Mouse (Mus musculus) gastrocnemius, postnatal 14 days (tissue): ENCODE data around the gene Gp1ba. TPM values are rescaled to one million over a fixed set of nuclear protein-coding genes. Genes with fewer than 3 reads are reported as not detected.

Experiments
- DNase-seq: peaks from one replicate; pipeline ENCODE4 v3.0.0; 2021; ENCODE audit warnings: mixed read lengths
- intact Hi-C: fragments of 180-260 bp; cut with DNase I; formaldehyde crosslinking; loops from one replicate; pipeline ENCODE4 v1.15.1; 2025; ENCODE audit warnings: low total_unique reads
- total RNA-seq, 2 experiments: library from RNA; stranded (reverse); gene quantifications; 2 replicates each; pipeline ENCODE4 v1.2.3; 2021

The Gp1ba gene
- total RNA-seq, 2 experiments from 2014 or later = 0.08 TPM; not detected in 1

DNA sequence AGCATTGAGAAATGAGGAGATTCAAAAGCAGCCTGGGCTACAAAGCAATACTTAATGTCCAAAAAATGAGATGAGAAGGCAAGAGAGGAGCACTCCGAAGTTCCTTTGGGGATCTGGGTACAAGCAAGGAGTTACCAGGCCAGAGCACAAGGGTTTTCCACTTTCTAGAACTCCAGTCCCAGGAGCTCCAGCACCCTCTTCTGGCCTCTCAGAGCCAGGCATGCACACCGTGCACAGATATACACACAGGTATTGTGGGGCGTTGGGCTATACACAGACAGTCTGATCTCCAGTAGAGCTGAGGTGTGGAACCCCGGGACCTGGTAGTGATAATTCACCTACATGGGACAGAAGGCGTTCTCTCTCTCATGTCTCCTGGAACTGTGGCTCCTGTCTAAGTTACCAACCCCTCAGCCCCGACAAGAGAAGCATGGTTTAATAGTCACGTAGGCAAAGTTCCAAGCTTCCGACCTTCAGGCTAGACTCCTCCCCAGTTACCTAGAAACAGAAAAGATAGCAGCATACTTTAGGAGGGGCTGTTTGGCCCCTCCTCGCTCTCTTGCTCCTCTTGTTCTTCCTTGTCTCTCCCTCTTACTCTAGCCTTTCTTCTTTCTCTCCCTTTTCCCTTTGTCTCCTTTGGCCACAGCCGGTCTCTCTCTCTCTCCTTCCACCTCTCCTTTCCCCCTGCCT, 15.7 kb upstream of the Gp1ba start:
- DNase-seq = no peak
- intact Hi-C loops = loop anchor here (5.0 kb wide), 1 partner anchor 831 kb away; no protein-coding TSS in a partner anchor

DNA sequence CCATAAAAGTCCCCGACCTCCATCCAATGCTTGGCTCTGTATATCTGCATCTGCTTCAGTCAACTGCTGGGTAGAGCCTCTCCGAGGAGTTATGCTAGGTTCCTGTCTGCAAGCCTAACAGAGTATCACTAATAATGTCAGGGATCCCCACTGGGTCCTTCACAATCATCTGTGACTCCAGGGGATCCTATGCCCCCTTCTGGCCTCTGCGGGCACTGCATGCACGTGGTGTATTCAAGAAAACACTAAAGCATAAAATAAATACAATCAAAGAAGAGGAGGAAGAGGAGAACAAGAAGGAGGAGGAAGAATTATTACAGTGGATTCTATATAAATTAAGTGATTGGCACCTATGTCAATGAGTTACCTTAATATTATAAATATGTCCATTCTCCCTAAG, 13.4 kb upstream of the Gp1ba start:
- intact Hi-C loops = loop anchor here (5.0 kb wide), 1 partner anchor 132 kb away; no protein-coding TSS in a partner anchor
- peak; percentile 51 for DNase-seq

DNA sequence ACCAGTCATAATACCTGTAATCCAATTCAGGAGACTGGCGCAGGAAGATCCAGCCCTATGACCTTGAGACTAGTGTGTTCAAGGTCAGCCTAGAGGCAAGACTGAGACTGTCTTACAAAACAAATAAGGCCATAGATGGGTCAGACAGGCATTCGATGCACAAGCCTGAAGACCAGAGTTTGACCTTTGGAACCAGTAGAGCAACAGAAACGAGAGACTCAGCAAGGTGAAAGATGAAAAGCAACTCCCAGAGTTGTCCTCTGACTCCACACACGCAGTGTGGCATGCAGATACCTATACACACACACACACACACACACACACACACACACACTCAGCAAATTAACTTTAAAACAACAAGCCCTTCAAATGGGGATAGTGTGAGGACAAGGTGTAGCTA, 12.0 kb upstream of the Gp1ba start:
- intact Hi-C loops = loop anchor here (5.0 kb wide), 1 partner anchor 130 kb away; no protein-coding TSS in a partner anchor
- no peak for DNase-seq

DNA sequence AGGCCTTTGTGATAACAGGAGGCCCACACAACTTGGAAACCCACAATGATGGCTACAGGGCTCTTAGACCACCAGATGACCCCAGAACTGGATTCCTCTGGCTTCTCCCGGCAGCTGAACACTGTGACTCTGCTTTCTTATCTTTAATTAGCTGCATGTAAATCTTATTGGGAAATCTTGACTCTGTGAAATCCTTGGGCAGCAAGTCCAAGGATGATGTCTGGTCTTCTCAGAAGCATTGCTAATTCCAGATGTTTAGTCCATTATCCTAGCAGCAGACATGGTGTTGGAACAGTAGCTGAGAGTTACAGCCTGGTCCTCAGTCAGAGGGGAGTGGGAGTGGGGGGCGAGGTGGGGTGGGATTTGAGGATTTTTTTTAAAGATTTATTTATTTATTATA, 10.5 kb upstream of the Gp1ba start:
- intact Hi-C loops = loop anchor here (5.0 kb wide), 1 partner anchor 129 kb away; no protein-coding TSS in a partner anchor
- DNase-seq = no peak

DNA sequence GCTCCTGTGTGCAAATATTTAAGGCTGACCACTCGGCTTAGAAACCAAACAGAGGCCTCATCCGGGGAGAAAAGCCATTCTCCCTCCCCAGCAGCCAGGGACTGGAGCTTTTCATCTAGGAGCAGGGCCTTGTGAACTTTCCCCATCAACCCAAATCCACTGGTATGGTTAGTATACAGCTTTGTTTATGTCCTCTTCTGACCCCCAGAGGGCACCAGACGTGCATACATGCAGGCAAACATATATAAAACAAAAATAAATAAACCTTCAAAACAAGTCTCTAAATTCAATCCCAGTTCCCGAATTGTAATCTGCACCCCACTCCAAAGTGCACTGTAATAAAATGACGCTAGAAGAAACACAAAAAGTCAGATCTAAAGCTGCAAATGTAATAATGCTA, 9.4 kb upstream of the Gp1ba start:
- no peak for DNase-seq
- intact Hi-C loops = loop anchor here (5.0 kb wide), 1 partner anchor 128 kb away; no protein-coding TSS in a partner anchor

DNA sequence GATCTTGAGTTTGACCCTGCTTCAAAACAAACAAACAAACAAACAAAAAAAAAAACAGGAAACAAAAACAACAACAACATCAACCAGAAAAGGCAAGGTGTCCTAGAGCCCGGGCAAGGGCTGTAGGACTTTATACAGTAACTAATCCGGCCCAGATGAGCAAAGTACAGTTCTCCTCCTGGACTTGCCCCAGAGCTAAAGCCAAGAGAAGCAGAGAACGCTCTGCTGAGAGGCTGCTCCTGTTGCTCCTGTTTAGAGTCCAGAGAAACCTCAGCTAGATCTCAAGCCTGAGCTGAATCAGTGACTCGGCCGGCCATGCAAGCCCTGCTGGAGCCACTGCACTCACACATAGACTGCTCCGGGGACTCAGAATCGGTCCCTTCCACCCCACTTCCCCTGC, 8.8 kb upstream of the Gp1ba start:
- intact Hi-C loops = no loop called here
- no peak for DNase-seq

DNA sequence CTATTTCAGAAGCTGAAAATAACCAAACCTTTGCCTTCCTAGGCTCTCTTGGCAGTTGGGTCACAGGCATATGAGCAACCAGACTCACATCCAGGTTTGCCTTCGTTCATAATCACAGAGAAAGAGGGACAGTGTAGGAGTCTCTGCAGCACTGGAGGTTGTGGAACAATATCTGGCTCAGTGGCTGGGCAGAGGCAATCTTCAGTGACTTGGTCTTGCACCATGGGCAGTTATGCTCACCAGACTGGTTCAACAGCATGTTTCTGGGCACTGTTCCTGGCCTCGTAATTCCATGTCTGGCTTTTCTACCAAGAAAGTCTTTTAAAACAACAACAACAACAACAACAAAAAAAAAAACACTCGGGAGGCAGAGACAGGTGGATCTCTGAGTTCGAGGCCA, 3.3 kb upstream of the Gp1ba start:
- intact Hi-C loops = no loop called here
- no peak for DNase-seq

DNA sequence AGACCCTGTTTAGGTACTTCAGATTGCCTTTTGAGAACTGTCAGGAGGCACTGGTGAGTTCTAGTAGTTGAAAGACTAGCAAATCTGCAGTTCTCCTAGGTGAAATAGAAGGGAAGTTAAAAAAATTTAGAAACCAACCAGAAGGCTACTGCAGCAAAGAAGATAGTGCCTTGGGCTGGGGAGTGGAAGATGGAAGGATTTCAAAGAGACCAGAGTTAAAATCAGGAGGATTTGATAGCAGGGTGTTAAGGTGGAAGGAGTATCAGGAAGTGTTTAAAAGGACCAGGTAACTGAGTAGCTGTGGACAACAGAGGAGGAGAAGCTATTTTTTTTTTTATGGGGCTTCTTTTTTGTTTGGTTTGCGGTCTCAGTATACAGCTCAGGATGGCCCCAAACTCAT, 1.2 kb upstream of the Gp1ba start:
- no peak for DNase-seq
- intact Hi-C loops = no loop called here

DNA sequence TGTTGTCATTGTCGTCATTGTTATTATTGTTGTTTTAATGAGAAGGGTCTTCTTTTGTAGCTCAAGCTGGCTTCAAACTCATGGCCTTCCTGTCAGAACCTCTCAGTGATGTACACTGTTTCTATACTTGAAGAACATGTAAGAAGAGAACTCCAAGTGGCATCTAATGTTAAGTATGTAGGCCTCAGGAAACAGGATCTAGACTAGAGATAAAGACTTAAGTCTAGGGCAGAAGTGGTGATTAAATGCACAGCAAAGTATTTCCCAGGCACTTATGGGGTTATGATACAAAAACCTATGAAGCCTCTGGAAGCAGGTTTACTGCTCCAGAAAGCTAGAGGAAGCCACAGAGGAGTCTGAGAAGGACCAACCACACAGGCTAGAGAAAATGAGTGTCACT, 629 bp upstream of the Gp1ba start:
- no peak for DNase-seq
- intact Hi-C loops = no loop called here

DNA sequence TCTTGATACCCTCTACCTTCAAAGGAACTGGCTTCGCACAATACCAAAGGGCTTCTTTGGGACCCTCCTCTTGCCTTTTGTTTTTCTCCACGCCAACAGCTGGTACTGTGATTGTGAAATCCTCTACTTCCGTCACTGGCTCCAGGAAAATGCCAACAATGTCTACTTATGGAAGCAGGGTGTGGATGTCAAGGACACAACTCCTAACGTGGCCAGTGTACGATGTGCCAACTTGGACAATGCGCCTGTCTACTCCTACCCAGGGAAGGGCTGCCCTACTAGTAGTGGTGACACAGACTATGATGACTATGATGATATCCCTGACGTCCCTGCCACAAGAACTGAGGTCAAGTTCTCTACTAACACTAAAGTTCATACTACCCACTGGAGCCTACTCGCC, 1.1 kb downstream of the Gp1ba start:
- intact Hi-C loops = no loop called here

DNA sequence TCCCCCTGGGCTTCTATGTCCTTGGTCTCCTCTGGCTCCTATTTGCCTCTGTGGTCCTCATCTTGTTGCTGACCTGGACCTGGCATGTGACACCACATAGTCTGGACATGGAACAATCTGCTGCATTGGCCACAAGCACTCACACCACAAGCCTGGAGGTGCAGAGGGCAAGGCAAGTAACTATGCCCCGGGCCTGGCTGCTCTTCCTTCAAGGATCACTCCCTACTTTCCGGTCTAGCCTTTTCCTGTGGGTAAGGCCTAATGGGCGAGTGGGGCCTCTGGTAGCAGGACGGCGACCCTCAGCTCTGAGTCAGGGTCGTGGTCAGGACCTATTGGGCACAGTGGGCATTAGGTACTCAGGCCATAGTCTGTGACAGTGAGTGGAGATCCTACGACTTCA, 2.3 kb downstream of the Gp1ba start:
- intact Hi-C loops = no loop called here
- DNase-seq = no peak

More for the DNA sequence above, 1.1 kb downstream of the Gp1ba start:
- DNase-seq = no peak

DNA sequence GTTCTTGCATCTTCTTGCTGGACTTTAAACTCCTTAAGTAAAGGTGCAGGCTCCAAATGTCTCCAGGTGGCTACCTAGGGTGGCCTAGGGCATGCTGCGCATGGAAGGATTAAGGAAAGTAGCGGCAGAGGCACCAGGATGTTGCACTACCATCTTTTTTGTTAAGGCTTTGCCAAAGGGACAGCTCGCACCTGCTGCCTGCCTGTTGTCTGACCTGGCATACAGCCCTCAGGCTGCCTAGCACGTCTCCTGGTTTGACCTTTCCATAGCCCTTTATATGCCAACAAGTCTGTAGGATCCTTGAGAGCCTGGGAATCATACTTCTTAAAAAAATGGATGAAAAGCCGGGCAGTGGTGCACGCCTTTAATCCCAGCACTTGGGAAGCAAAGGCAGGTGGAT, 4.1 kb downstream of the Gp1ba start:
- intact Hi-C loops = no loop called here
- no peak for DNase-seq

DNA sequence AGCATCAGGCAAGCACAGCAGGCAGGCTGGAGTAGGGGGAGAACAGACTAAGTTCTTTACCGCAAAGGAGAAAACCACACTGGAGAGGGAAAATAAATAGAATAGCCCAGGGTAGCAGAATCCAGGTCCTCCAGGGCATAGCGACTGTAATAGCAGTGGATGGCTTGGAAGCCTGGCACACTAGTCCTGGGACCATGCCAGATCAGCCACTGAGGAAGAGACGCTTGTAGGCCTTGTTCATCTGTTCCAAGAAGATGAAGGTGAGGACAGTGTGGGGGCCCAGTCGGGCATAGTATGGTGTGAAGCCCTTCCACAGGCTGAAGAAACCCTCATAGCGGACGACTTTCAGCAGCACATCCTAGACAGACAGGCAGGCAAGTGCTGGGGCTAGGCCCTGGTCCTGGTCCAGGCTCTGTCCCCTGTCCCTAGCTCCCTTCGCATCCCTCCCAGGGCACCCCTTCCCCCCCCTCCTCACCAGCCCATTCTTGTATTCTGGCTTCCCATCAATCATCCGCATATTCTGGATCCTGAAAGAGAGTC, 5.7 kb downstream of the Gp1ba start:
- DNase-seq = no peak
- intact Hi-C loops = no loop called here

DNA sequence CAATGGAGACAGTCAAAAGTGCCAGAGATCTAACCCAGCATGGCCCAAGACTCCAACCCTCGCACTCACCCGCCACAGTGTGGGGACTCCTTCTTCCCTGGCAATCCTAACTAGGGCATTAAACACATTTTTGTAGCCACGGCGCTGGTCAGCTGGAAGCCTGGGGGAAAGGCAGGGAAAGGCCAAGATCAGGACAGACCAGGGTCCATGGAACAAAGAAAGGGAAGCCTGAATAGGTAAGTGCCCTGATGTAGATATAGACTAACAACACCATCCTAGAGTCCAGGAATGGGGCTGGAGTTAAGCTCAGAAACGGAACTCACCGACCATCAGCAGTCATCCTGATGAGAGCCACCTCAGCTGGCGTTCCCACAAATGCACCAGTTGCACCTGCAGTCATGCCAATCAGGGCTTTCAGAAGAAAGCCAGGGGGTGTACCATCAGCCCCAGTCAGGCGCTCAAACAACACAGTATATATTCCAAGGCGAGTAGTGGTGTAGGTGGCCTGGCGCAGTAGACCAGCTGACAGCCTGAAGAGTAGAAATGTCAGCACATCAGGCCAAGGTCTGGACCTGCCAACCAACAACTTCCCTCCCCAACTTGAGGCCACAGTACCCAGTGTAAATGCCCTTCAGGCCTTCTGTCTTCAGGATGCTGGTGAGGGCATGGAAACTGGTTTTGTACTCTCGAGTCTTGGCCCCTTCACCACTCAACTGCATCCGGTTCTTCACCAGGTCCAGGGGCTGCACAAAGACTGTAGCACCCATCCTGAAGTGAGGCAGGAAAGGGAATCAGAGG, 6.7 kb downstream of the Gp1ba start:
- DNase-seq = no peak
- intact Hi-C loops = no loop called here

DNA sequence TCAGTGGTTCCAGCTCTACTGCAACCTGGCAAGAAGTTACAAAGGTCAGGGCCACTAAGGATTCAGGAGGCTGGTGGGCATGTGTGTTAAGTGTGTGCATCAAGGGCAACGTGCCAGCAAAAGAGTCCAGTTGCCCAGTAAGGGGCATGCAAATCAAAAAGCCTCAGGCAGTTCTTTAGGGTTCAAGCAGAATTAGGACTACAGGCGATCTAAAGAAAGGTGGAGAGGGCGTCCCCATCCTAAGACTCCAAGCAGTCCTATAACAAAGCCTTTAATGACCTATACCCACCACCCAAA, 7.3 kb downstream of the Gp1ba start:
- intact Hi-C loops = no loop called here
- no peak for DNase-seq

DNA sequence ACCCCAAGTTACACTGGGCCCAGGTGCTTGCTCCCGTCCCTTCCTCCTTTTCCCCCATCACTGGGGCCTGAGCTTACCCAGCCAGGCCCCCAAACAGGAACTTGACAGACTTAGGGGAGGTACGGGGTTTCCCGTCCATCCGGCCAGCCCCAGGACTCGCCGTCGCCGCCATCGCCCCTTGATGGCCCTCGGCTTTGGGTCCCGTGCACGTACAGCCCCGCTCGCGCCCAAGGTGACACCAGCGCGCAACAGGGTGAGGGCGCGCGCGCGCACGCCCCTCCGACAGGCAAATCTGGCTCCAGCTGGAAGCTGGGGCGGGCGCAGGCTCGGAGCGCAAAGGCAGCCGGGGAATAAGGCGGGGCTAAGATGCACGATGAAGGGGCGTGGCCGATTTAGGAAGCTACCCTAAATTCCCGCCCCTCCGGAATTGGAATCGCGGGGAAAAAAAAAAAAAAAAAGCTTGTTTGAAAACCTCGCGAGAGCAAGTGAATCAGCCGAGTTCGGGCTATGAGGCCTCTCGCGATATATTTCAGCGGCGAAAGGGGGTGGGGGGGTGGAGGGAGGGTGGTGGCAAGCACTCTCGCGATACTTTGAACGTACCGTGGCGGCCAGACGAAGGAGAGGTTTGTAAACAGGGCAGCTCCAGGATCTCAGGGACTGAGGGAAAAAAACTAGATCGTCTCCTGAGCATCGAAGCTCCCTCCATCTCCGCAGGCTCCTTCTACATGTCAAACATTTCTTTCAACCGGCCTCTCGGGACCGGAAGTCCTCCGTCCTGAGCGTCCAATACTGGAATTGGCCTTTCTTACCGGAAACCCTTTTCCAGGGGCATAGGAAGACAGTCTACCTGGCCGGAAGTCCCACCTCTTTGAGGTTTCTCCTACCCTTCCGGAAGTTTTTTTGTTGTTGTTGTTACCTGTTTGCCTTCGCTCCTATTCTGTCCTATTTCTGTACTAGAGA, 8.0 kb downstream of the Gp1ba start, which contains the start of the genes Rnf167 and Slc25a11:
Gene Rnf167, plus strand, starts transcription at position 545 of the 960 bp plus-strand sequence.
Gene Slc25a11, minus strand, starts transcription at position 789 of the 960 bp plus-strand sequence.
- intact Hi-C loops = no loop called here
- peak; percentile 96 for DNase-seq

DNA sequence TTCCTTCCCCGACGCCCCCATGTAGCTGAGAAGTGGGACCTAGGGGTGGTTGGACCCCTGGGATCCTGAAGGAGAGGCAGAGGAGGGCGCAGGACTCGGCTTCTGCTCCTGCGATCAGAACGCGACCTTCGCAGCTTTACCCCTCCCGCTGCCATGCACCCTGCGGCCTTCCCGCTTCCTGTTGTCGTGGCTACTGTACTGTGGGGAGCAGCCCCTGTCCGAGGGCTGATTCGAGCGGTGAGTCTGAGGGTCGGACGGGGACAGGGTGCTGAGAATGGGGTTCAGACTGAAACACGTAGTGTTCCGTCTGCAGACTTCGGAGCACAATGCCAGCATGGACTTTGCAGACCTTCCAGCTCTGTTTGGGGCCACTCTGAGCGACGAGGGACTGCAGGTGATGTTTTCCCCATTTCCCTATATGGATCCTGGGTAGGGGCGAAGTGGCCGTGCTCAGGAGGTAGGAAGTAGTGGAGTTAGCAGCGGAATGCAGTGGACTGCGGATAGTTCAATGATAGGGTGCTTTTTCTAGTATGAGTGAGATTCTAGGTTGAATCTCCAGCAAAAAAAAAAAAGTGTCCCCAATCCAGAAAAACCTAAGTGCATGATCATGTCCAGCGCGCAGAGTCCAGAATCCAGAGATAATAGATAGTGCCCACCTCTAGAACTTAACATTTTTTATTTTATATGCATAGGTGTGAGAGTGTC, 8.9 kb downstream of the Gp1ba start:
- DNase-seq = no peak
- intact Hi-C loops = no loop called here

DNA sequence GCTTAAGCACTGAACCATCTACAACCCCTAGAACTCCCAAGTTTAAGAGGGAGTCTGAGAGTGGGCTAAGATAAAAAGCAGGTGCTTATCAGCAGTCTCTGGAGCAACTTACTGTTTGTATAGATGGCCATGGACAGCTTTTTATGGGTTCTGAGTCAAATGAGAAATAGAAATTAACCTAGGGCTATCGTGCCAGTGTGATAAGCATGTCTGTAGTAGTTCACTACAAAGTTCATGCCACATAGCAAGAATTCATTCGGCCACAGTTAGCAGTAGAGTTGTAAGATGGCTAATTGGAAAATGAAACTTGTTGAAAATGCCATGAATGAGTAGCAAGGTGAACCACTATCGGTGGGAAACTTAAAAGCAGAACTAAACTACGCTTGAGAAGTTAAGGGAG, 9.6 kb downstream of the Gp1ba start:
- intact Hi-C loops = no loop called here

DNA sequence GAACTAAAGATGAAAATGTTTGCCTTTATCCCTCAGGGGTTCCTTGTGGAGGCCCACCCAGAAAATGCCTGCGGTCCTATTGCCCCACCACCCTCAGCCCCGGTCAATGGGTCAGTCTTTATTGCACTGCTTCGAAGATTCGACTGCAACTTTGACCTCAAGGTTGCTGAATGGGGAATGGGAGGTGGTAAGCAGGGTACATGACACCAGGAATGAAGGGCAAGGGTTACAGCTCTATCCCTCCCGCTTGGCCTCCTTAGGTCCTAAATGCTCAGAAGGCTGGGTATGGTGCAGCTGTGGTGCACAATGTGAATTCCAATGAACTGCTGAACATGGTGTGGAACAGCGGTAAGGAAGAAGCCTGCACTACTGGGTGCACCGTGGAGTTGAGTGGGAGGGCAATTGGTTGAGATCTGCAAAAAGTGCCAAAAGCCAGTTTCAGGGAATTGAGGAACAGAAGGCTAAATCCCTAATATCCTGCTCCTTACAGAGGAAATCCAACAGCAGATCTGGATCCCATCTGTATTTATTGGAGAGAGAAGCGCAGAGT, 10.3 kb downstream of the Gp1ba start:
- no peak for DNase-seq
- intact Hi-C loops = no loop called here

More for the DNA sequence above, 9.6 kb downstream of the Gp1ba start:
- DNase-seq = no peak
